Mouse (Mus musculus): ENCODE data around the gene Lrrc74a. TPM values are rescaled to one million over a fixed set of nuclear protein-coding genes. Genes with fewer than 3 reads are reported as not detected.

The Lrrc74a gene
- total RNA-seq, 4 experiments from 2014 or later, result not detected

DNA sequence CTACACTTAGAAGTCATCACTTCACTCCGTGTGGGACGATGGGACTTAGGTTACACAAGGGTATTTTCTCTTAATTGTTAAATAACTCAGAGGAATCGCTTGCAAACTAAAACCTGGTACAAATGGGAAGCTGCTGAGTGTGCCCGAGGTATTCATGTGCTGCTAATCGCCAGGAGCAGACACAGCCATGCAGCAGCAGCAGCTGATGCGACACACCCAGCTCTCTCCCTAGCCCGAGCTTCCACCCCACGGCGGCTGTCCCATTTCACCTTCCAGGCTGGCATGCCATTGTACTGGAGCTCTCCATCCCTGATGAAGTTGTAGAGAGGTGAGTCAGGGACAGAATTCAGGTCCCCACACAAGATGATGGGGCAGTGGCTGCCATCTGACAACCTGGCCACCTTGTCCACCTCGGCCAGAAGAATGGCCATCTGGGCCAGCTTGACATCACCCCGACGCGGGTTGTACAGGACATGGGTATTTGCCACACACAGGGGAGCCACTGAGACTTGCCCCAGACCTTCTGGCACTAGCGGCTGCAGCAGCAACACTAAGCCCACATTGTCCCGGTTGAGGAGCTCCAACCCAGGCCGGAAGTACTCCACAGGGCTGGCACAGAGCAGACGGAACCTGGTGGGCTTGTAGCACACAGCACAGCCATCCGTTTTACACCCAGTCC is 14.1 kb upstream of the Lrrc74a start:
- no peak for DNase-seq (ENCODE audit: low spot score in 2 of 2)

DNA sequence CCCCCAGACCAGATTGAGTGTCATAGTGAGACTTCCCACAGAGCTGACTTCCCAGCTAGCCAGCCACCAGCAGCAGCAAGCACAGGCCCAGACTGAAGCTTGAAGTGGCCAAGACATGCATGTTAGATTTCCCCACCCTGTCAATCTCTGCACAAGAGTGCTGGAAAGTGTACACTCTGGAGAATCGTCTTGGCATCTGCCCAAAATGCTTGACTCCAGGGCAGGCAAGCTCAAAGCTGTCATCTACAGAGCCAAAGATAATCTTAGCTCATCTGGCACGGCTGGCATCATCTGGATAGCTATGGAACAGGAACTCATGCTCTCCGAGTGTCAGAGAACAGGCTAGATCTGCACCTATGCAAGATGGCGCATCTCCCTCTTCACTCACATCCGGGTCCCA is 12.7 kb upstream of the Lrrc74a start:
- no peak for DNase-seq (ENCODE audit: low spot score in 2 of 2)

DNA sequence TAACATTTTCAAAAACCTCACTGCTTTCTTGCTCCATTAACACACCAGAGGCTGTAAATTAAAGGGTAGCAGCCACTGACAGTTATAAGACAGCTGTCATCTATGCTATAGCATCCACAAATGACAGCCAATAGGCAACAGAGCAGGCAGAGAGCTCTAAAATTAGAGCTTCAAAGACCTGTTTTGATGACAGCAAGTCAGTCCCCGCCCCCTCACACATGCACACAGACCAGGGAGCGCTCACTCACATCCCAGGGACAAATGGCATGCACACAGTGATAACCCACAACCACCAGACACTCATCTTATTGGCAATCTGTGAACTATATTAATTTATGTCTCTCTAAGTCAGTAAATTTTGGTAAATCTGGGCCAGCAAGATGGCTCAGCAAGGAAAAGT is 9.9 kb upstream of the Lrrc74a start:
- no peak for DNase-seq (ENCODE audit: low spot score in 2 of 2)

DNA sequence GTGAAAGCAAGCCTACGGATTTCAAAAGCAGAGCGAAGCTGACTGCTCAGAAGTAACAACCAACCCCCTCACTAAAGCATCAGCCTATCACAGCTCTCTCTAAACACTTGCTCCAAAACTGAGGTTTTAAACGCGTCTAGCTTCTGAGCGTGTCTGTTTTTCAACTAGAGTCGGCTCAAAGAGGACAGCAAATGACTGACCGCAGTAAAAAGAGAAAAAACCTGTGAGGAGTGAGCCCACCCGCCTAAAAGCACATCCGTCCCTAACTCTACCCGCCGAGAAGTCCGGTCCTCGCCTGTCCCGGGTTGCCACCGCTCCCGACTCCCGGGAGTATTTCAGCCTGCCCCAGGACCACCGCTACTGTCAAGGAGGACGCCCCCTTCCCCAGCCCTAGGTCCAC is 8.5 kb upstream of the Lrrc74a start:
- no peak for DNase-seq (ENCODE audit: low spot score in 2 of 2)

GRCm38 (mm10) chr12:86726120-86726640 is 8.0 kb upstream of the Lrrc74a start, which contains the start of gene Angel1:
Gene Angel1, minus strand, starts transcription at chr12:86726460.
- peak; percentile 92 for DNase-seq (ENCODE audit: low spot score in 2 of 2)

DNA sequence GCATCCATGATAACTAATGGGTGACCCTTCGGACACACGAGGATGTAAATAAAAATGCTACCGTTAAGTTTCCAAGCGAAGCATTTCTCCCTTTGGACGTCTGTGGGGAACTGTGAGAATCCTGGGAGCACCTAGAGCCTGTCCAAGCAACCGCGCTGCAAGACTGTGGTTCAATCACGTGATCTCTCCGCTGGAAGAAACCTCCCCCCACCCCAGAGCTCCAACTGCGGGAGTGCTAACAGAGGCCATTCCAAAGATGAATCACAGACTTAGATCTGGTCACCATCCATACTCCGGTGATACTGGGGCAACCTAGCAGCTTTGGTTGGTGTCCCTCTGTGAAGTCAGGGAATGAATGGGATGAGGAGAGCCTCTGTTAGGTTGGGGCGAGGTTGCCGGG is 26.9 kb downstream of the Lrrc74a start:
- no peak for DNase-seq (ENCODE audit: low spot score in 2 of 2)

DNA sequence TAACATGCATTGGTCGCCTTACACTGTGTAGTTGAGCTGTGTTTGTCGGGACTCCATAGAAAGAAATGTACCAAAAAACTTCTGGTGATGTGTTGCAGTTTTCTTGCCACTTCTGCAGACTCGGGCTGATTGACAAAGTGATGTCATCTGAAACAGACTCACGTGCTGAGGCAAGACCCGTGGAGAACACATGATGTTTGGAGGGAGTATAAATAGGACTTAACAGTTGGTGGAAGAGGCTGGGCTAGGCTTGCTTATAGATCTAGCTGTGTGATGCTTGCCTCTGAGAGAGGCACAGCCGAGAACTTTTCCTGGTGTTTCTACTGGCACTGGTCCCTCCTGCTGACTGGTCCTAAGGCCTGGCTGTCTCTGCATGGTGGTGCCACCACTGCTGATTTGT is 29.9 kb downstream of the Lrrc74a start:
- DNase-seq (ENCODE audit: low spot score in 2 of 2), result no peak

GRCm38 (mm10) chr12:86766467-86766866 is 32.3 kb downstream of the Lrrc74a start:
- DNase-seq (ENCODE audit: low spot score in 2 of 2), result no peak

DNA sequence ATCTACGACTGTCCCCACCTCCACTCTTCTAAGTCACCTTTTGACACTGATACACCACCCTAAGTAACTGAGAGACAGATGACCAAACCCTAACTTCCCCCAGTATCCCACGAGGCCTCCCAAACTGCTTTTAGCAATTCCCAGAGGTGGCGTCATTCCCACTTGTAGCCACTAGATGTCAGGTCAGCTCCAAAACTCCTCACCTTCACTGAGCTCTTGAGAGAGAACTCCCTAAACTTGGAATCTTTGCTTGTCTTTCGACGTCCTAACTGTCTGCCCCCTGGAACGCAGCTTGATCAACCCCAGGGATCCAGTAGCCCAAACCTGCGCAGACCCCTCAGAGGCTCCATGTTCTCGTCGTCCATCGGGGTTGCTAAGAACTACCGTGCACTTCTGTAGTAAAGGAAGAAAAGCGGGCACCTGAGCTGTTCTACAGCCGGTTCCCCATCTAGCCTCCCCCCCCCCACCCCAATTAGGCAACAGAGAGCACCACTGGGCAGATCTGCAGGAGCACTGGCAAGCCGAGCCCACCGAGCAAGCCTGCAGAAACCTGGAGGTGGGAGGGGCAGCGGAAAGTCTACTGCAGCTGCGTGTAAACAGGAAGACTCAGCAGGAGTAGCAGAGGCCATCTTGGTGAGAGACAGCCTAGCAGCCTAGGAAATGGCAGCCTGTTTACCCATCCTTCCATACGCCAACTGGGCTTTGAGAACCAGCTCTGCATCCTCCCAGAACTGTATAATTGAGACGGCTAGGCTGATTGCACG is 33.9 kb downstream of the Lrrc74a start:
- peak in 1 of 2 experiments; percentile 64 for DNase-seq (ENCODE audit: low spot score in 2 of 2)

DNA sequence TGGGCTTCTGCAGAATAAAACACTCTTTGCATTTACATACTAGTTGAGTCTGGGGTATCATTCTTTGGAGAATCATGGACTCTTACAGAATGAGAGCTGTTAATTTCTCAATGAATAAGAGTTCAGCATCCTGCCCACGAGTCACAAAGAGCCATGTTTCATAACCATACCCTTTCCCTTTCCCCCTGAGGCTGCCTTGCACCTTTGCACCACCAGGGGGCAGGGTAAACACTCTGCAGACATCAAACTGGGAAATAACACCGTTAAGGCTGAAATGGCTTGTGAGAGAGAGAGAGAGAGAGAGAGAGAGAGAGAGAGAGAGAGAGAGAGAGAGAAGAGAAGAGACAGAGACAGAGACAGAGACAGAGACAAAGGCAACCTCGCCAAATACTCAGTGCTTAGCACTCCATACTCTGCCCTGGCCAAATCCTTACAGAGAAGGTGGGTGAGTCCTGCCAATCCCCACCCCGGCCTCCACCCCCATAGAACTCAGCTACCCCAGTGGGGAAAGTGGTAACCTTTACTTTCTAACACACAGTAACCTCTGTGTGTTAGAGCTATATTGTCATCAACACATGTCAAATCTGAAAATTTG is 34.9 kb downstream of the Lrrc74a start:
- peak; percentile 74 to 87 for DNase-seq (ENCODE audit: low spot score in 2 of 2)

DNA sequence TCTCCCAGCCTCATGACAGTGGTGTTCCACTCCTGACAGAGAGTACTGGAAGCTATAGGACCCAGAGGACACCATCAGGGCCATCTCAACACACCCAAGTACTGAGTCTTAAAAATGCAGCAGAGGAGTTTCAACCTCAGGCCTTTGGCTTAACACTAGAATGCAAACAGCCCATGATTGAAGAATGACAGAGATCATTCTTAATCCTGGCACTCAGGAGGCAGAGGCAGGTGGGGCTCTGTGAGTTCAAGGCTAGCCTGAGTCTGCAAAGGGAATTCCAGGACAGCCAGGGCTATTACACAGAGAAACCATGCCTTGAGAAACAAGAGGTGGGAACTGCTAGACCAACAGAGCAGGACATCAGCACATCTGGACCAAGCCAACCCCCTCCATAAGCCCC is 35.6 kb downstream of the Lrrc74a start:
- no peak for DNase-seq (ENCODE audit: low spot score in 2 of 2)

DNA sequence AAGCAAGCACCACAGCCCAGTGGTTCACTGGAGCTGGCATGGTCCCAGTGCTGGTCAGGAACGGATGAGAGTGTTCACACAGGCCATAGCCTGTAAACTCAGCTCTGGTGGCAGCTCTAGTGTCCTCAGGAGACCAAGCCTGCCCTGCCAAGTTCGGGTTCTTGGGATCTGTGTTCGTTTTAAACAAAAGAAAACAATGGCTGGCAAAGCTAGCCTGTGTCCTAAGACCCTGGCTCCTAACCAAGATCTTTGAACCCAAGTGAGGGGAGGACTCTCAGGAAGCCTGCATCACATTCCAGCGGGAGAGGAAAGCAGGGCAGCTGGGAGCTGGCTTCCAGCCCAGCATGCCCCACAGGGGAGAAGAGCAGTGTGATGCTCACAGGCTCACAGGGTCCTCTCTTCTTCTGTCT is 36.1 kb downstream of the Lrrc74a start:
- peak; percentile 31 to 48 for DNase-seq (ENCODE audit: low spot score in 2 of 2)

DNA sequence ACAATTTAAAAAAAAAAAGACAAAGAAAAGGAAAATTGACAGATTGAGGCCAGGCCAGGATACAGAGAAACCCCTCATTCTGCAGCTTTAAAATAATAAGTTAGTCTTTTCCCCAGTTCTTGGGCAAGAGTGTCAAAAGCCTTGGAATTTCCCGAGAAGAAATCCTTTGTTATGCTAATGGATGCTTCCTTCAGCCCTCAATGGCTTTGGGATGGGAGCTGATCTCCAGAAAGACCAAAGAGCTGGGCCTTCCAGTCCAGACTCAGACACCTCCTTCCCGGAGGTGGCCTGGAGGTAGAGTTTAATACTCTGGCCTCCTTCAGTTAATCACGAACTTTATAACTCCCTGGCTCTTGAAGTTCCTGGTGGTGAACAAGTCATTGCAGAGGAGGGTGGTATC is 36.8 kb downstream of the Lrrc74a start:
- DNase-seq (ENCODE audit: low spot score in 2 of 2), result no peak

DNA sequence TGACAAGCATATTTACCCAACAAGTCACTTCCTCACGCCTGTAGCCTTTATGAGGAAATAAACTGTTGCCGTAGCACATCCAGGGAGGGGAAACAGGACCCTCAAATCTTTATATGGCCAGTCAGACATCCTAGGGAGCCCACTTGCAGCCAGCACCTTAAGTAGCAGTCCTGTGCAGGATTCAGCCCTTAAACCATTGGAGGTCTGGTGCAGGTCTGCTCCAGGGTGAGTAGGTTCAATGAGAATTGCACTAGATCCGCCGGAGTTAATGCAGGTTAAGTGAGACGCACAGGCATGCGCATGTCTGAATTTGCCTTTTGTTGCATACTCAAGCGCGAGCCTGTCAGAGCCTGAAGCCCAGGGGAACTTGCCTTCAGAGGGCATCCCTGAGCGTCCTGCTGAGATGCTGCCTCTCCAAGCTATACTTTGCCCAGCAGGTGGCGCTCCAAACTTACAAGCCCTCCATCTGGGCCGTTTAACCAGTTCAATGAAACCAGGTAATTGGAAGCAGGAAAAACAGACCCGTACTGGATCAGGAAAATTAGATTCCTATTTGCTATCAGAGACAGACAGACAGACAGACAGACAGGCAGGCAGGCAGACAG is 37.8 kb downstream of the Lrrc74a start:
- DNase-seq (ENCODE audit: low spot score in 2 of 2), result peak; percentile 86 to 94

DNA sequence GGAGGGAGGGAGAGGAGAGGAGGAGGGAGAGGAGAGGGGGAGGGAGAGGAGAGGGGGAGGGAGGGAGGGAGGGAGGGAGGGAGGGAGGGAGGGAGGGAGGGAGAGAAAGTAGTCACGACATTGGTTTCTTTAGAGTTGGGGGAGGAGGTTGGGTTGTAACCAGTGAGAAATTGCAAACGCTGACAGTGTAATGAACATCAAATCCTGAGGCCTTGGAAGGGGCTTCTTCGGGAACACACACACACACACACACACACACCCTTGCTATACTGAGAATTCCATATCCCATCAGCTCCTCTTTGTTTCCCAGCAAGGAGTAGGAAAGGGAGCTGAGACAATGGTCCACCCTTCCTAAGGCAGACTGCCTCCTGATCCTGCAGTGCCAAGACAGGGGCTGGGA is 38.4 kb downstream of the Lrrc74a start:
- no peak for DNase-seq (ENCODE audit: low spot score in 2 of 2)

DNA sequence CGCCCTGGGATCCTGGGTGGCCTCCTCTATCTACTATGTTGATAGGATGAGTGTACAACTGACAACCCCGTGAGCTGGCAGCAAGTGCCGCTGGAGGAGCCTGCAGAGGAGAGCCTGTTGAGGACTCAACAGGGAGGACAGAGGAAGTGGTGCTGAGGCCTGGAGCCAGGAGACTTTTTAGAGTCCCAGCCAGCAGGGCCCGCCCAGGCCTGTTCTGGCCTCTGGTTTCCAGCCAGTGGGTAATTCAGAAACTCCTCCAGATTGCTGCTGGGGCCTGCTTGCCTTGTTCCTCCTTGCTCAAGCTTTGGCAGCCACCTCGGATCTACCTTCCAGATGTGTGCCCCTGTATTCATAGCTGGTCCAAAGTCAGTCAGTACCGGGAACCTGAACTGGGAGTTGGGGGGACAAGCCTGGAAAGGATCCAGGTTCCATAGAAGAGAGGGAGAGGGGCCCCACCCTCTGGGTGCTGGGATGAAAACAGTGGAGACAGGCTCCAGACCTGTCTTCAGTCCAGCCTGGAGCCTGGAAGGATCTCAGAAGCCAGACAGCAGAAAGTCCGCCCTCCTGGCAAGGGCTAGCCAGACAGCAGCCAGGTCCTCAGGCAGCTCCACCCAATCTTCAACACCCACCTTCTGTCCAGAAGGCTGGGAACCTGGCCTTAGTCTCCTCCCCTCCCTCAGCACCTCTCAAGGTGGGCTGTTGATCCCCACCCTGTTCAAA is 41.6 kb downstream of the Lrrc74a start:
- DNase-seq (ENCODE audit: low spot score in 2 of 2), result no peak

DNA sequence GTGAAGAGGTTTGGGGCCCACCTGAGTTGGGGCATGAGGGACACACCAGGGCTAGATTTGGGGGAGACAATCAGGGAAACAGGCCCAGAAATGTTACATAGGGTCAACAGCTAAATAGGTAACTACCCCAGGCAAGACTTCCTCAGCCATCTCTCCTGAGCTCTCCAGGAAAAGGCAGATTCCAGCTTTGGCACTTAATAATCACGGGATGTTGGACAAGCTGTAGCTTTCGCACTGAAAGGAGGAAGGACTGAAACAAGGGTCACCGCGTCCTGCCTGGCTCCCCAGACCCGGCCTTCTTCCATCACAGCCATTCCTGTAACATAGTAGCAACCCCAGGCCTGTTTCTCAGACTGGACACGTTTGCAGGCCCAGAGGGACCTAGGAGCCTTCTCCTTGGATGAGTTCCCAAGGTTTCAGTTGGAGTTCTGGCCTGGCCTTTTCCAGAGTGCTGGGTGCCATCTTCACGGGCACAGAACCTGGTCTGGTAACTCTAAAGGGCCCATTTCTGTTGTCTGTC is 42.2 kb downstream of the Lrrc74a start:
- no peak for DNase-seq (ENCODE audit: low spot score in 2 of 2)

GRCm38 (mm10) chr12:86778531-86778930 is 44.4 kb downstream of the Lrrc74a start:
- DNase-seq (ENCODE audit: low spot score in 2 of 2), result no peak

- no peak for DNase-seq (ENCODE audit: low spot score in 2 of 2)
These were observed 45.2 kb downstream of the Lrrc74a start for GRCm38 (mm10) chr12:86779206-86779989.

GRCm38 (mm10) chr12:86781654-86782202 is 47.6 kb downstream of the Lrrc74a start:
- no peak for DNase-seq (ENCODE audit: low spot score in 2 of 2)
